Mouse (Mus musculus) erythroblast, adult 5-6 weeks (primary cell): Measurements from ENCODE around the gene Prkag1. TPM values are rescaled to one million over a fixed set of nuclear protein-coding genes. Genes with fewer than 3 reads are reported as not detected.
A peak's percentile ranks its signal among the peaks of the same experiment; 100 is the strongest.

Experiments used
- ATAC-seq: replicated peaks from 2 replicates; pipeline ENCODE4 v1.8.0; 2016; ENCODE audit warnings: moderate number of reproducible peaks, mild to moderate bottlenecking, moderate TSS enrichment, inconsistent platforms; ENCODE audit not compliant: poor library complexity, low FRiP score, severe bottlenecking
- total RNA-seq, 2 experiments: library from RNA; stranded (forward) in 1 of 2; stranded (reverse) in 1 of 2; fragments of 150-400 nt in 1 of 2; fragments of 200-764, 138-1000 nt in 1 of 2; gene quantifications; 2 replicates each; pipeline versions ENCODE4 v1.2.3 to v1.2.4; 2015 to 2017; ENCODE audit warnings: low replicate concordance in 2 of 2

Gene Prkag1
- total RNA-seq, 2 experiments from 2014 or later = 20.2 to 37.9 TPM

DNA sequence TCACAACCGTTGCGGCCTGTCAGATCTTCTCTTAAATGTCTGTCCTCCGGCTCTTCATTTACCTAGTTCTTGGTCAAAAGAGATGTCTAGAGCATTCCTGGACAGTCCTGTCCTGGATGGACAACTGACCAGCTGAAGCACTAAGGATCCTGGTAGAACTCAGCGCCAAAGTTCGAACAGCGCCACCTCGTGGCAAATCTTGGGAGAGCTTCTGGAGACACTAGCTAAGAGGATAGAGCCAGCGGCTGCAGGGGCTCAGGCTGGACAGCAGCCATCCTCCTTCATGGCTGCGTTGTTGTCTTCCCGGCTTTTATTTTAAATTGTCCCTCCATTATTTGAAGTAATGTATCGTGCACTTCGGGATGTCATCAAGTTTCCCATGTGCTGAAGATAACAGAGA, 31.9 kb downstream of the Prkag1 start:
- peak; percentile 67 for ATAC-seq

DNA sequence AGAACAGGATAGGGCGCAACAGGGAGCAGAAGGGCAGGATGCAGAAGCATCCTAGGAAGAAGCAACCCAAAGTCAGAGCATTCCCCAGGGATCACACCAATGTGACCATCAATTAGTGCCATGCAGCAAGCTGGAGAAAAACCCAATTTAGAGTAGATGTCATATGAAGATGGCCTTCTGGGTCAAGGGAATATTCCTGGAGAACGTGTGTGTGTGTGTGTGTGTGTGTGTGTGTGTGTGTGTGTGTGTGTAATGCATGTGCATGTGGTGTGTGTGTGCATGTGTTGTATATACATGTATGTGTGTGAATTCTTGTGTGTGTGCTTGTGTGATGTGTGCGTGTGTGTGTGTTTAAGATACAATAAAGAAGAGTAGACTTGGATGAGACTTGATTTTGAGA, 32.4 kb downstream of the Prkag1 start:
- no peak for ATAC-seq

DNA sequence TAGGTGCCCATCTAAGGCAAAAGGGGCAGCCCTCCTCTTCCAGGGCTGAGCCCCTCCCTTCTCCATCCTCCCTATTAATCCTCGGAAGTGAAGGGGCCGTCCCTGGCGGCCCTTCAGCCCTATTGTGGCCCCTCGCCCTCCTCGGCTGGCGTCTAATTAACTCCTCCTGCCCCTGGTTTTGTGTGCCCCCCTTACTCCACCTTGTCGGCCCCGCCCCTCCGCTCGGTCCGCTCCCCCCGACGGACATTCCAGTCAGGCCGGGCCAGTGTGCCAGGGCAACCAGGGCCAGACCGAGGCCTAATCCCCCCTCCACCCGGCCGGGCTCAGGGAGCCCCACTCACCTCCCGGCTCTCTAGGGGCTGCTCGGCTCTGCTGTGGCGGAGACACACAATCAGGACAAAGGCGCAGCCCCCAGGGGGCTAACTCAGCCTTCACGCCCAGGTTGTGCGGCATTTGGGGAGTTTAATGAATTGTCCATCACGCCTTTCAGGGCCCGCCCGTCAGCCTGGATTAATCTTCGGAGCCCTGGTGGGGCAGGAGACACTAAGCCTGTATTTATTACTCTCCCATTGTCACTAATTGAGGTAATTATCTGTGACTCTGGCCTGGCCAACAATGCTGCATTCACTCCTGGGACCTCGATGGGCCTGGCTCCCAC, 33.4 kb downstream of the Prkag1 start:
- ATAC-seq = no peak

DNA sequence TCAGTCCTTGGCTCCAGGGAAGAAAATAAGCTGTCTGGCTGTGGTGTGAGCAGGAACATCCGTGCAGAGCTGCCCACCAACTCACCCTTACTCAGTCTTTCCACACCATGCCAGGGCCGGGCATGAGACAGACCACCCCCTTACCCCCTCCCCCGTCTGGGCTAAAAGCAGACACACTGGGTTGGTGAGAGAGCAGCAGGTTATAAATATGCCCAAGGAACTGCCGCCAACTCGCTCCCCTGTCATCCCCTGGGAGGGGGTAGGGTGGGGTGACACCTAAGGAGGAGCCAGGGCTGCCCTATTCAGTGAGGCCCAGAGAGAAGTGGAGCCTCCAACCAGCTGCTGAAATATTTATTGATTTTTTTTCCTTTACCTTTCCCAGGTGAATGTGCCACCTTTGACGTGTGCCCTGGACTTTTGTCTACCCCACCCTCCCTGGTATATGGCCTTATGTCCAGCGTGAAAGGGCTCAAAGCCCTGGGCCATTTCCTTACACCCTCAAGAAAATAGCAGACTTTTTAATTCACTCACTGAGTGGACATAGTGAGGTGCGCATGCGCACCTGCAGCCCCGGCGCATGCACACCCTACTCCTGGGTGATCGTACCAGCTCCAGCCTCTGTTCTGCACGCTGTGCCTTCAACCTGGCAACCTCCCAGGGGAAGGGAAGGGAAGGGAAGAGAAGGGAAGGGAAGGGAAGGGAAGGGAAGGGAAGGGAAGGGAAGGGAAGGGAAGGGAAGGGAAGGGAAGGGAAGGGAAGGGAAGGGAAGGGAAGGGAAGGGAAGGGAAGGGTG, 34.3 kb downstream of the Prkag1 start:
- no peak for ATAC-seq

DNA sequence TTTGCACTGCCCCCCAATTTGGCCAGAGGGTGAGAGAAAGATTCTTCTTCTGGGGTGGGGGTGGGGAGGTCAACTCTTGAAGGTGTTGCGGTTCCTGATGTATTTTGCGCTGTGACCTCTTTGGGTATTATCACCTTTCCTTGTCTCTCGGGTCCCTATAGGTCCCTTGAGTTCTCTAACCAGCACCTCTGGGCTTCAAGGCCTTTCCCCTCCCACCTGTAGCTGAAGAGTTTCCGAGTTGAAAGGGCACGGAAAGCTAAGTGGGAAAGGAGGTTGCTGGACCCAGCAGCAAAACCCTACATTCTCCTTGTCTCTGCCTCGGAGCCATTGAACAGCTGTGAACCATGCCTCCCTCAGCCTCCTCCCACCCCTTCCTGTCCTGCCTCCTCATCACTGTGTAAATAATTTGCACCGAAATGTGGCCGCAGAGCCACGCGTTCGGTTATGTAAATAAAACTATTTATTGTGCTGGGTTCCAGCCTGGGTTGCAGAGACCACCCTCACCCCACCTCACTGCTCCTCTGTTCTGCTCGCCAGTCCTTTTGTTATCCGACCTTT, 38.1 kb downstream of the Prkag1 start:
- no peak for ATAC-seq

DNA sequence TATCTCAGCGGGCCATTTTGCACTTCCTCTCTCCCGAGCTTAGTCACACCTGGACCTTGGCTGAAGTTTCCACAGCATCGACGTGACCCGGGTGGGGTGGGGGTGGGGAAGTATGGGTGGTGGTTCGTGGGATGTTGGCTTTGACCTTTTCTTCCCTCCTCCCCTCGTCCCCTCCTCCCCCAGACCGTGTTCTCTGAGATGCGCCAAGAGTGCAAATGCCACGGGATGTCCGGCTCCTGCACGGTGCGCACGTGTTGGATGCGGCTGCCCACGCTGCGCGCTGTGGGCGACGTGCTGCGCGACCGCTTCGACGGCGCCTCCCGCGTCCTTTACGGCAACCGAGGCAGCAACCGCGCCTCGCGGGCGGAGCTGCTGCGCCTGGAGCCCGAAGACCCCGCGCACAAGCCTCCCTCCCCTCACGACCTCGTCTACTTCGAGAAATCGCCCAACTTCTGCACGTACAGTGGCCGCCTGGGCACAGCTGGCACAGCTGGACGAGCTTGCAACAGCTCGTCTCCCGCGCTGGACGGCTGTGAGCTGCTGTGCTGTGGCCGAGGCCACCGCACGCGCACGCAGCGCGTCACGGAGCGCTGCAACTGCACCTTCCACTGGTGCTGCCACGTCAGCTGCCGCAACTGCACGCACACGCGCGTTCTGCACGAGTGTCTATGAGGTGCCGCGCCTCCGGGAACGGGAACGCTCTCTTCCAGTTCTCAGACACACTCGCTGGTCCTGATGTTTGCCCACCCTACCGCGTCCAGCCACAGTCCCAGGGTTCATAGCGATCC, 38.9 kb downstream of the Prkag1 start:
- no peak for ATAC-seq

DNA sequence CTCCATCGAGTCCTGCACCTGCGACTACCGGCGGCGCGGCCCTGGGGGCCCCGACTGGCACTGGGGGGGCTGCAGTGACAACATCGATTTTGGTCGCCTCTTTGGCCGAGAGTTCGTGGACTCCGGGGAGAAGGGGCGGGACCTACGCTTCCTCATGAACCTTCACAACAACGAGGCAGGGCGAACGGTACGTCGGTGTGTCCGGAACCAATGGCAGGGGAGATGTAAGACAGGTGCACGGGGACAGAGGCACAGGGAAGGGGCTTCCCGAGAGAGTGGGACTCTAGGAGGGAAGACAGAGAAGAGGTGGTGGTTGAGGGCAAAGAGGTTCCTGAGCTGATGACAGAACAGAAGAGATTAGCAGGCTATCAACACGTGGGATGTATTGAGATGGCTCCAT, 39.5 kb downstream of the Prkag1 start:
- ATAC-seq = no peak

DNA sequence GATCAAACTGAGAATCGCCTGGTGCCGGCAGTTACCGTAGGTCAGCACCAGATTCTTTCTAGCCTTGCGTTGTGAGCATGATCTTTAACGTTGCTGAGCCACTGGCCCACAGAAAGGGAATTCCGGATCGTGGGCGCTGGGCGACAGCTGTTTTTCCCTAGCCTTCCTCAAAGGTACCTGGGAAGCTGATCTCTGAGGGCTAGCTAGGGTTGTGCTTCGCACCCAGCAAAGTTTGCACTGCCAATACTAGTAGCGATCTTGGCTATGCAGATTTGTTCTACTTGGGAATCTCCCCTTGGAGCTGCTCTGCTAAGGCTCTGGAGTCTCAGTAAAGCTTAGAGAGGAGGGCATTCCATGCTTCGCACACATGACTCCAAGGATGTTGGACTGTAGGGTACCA, 40.1 kb downstream of the Prkag1 start:
- no peak for ATAC-seq

DNA sequence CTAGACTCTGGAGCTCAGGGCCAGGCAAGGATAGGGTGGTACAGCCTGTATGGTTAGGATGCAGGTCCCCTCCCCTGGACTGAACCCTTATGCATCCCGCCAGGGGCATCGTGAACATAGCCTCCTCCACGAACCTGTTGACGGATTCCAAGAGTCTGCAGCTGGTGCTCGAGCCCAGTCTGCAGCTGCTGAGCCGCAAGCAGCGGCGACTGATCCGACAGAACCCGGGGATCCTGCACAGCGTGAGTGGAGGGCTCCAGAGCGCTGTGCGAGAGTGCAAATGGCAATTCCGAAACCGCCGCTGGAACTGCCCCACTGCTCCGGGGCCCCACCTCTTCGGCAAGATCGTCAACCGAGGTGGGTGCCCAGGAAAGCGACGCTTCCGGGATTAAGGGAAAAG, 40.6 kb downstream of the Prkag1 start:
- no peak for ATAC-seq

DNA sequence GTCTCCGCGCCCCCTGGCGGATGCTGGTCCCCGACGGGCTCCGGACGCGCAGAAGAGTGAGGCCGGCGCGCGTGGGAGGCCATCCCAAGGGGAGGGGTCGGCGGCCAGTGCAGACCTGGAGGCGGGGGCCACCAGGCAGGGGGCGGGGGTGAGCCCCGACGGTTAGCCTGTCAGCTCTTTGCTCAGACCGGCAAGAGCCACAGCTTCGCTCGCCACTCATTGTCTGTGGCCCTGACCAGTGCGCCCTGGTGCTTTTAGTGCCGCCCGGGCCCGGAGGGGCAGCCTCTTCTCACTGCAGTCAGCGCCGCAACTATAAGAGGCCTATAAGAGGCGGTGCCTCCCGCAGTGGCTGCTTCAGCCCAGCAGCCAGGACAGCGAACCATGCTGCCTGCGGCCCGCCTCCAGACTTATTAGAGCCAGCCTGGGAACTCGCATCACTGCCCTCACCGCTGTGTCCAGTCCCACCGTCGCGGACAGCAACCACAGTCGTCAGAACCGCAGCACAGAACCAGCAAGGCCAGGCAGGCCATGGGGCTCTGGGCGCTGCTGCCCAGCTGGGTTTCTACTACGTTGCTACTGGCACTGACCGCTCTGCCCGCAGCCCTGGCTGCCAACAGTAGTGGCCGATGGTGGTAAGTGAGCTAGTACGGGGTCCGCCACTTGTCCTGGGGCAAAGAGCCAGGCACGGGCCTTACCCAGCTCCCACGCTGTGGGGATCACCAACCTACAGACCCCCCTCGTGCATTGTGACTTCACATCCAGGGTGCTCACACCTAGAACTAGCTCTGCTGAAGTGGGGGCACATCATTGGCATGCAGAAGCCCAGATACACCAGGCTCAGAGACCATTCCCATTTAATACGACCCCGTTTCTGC, 41.4 kb downstream of the Prkag1 start, which contains the start of gene Wnt1:
TSS of gene Wnt1 (plus strand) at position 197 of the 875 bp plus-strand sequence.
- no peak for ATAC-seq

DNA sequence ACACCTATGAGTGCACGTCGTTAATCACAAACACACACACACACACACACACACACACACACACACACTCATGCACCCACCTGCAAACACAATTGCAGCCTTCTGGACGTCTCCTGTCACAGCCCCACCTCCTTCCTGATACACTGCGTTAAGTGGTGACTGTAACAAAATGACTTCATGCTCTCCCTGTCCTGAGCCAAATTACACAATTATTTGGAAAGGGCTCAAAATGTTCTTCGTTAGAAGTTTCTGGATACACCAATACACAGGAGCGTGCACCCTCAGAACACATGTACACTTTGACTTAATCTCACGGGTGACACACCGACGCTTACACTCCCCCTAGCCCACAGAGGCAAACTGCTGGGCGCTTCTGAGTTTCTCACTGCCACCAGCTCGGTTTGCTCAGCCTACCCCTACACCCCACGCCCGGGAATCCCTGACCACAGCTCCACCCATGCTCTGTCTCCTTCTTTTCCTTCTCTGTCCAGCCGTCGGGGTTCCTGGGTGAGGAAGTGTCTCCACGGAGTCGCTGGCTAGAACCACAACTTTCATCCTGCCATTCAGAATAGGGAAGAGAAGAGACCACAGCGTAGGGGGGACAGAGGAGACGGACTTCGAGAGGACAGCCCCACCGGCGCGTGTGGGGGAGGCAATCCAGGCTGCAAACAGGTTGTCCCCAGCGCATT, 42.2 kb downstream of the Prkag1 start:
- no peak for ATAC-seq

DNA sequence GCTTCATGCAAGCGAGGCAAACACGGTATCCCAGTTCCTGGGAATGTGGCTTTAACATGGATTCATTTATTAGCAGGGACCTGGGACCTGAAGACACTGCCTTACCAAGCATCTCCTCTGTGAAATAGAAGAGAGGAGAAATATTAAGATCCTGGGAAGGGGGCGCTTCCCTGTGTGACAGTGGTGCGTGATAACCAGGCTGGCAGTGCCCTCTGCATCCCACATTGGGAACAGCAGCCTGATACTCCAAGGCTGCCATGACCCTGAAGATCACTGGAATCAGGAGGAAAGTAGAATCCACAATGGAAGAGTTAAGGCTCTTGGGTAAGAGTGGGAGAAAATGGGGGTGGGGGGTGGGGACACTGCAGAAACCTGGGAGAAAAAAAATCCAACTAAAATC, 43.4 kb downstream of the Prkag1 start:
- ATAC-seq = no peak

DNA sequence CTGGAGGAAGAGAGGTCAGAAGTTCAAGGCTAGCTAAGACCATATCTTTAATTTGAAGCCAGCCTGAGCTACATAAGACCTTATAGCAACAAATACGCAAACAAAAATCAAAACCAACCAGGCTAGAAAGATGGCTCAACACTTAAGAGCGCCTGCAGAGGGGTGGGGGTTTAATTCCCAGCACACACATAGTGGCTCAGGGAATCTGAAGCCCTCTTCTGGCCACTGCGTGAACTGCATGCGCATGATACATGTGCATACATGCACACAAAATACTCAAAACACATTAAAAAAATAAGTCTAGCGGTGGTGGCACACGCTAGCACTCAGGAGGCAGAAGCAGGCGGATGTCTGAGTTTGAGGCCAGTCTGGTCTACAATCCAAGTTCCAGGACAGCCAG, 45.6 kb downstream of the Prkag1 start:
- peak; percentile 68 for ATAC-seq

DNA sequence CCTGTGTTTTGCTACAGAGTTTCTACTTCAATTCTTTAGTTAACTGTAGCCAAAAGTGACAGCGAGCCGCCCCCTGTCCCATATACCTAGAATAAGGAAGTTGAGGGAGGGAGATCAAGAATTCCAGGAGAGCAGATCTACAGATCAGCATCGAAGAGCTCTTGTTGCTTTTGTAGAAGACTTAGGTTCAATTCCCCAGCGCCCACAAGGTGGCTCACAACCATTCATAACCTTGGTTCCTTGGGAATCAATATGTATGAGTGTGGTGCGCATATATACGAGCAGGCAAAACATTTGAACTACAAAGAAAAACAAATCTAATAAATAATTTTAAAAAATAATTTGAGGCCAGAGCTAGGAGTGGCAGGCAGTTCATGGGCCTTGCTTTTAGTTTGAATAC, 50.2 kb downstream of the Prkag1 start:
- no peak for ATAC-seq

DNA sequence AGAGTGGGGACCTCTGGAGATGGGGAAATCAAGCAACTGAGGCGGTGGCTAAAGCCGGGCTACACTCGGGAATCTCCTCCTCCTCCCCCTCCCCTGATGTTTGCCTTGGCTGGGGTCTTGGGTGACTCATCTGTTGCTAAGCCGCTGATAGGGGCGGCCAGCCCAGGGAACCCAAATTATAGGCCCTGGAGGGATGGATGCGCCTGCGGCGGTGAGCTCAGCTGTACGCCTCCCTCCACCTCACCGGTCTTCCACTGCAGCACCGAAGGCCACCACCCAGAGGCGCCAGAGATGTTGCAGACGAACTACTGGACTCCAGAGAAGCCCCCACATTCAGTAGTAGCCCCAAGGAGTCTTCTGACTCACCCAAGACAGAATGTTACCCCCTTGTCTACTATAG, 50.7 kb downstream of the Prkag1 start:
- ATAC-seq = no peak

DNA sequence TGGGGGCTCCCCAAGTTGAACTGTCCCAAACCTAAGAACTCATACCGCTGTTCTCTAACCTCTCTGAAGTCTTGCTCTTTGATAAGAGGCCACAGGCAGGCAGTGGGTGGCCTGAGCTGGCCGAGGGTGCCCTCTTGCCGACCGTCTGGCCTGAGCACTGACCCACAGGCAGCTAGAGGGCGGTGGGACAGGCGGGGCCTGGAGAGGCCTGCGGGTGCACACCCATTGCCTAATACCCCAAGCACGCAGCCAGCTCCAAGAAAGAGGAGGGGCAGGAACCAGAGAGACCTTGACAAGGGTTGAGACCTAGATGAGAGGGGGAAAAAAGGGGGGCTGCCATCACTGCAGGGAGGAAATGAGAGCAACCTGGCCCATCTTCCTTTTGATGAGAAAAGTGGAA, 51.2 kb downstream of the Prkag1 start:
- ATAC-seq = no peak

DNA sequence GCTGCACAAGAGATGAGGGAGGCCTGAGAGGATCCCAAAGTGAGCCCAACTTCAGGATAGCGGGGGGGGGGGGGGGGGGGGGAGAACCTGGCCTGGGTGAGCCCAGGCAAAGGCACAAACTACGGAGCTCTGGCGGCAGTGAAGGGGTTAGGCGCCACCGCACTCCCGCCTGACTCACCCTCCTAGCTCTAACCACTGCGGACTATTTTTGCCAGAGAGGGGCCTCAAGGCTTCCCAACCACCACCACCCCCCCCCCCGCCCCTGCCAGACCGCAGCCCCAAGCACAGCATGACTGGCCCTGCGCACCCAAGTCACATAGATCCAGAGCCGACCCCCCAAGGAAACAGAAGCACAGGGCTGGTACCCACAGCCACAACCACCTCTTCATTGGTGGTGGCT, 52.5 kb downstream of the Prkag1 start:
- no peak for ATAC-seq

DNA sequence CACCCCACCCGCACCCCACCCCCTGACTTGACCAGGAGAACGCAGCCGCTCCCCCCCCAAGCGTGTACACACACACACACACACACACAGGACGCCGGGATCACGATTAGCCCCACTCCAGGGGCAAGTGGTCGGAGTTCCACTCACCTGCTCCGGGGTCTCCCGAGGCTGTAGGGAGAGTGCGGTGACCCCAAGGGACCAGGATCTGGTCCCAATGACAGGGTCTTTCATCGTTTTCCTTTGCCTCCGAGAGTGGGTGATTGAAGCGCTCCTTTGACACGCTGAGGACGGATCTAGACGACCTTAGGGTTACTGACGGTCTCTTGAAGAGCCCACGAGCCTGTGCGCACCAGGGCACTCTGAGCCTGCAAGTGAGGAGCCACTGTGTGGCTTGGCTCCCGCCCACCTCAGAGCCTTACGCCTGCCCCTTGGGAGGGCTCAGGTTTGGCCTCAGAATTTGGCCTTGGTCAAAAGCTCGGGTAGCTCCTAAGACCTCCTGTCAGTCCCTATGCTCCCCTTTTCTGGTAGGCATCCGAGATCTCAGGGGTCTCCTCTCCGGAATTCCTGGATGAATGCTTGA, 53.0 kb downstream of the Prkag1 start:
- ATAC-seq = no peak

DNA sequence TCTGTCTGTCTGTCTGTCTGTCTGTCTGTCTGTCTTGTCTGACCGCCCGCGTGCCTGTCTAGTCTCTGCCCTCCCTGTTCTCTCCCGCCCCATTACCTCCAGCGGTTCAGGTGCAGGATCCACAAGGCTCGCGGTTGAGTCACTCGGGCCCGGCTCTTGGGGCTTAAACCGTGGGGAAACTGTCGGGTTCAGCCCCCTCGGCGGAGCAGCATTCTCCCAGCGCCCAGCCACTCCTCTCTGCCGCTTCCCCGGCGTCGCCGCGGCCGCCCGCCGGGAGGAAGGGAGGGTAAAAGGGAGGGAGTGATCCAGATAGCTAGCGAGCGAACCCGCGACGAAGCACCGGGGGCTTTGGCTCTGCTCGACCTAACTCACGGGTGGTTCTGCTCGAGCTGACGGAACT, 53.6 kb downstream of the Prkag1 start, which contains the start of gene Wnt10b:
TSS of gene Wnt10b (minus strand) at position 389 of the 400 bp plus-strand sequence.
- no peak for ATAC-seq
